18 mouse cellular contexts compared by ENCODE assay signal in genomic region chr19:59057366-59057765, GRCm38 (mm10).
"Had no signal": no experiment of that assay in that cellular context is flagged by ENCODE, and none has a peak within 500 bp of the region (broad histone marks: within the 10 kb centered on the region; RNA-seq: fewer than 3 reads in every experiment).

No protein-coding gene starts in this region.

- H3K4me2 ChIP-seq: liver, embryonic 15.5 days; lung, embryonic 15.5 days; midbrain, embryonic 12.5 days; midbrain, embryonic 15.5 days; neural tube, embryonic 12.5 days; stomach, embryonic 15.5 days had no signal

- DNase-seq: liver, postnatal 0 days; lung, adult 2 months; lung, postnatal 14 days; lung, postnatal 36 days; right cerebral cortex, postnatal 14 days; thymus, adult 2 months; thymus, postnatal 25 days; thymus, postnatal 4 days had no signal

- H3K4me1 ChIP-seq: liver, embryonic 15.5 days; lung, embryonic 15.5 days; megakaryocyte, embryonic 14.5 days; midbrain, embryonic 15.5 days; neural tube, embryonic 12.5 days; stomach, embryonic 15.5 days had no signal

- H3K27me3 ChIP-seq: liver, embryonic 15.5 days; lung, embryonic 15.5 days; midbrain, embryonic 12.5 days; midbrain, embryonic 15.5 days; neural tube, embryonic 12.5 days; stomach, embryonic 15.5 days had no signal

- H3K27ac ChIP-seq: liver, embryonic 15.5 days; lung, embryonic 15.5 days; macrophage; midbrain, embryonic 12.5 days; midbrain, embryonic 15.5 days; neural tube, embryonic 12.5 days; stomach, embryonic 15.5 days; stomach, postnatal 0 days had no signal

- H3K4me3 ChIP-seq: liver, embryonic 15.5 days; lung, embryonic 15.5 days; megakaryocyte, embryonic 14.5 days; midbrain, embryonic 12.5 days; midbrain, embryonic 15.5 days; neural tube, embryonic 12.5 days; stomach, embryonic 15.5 days had no signal

- H3K9me3 ChIP-seq: liver, embryonic 15.5 days; lung, embryonic 15.5 days; megakaryocyte, embryonic 14.5 days; midbrain, embryonic 12.5 days; midbrain, embryonic 15.5 days; neural tube, embryonic 12.5 days; stomach, embryonic 15.5 days had no signal

- ATAC-seq: liver, postnatal 0 days; lung, postnatal 0 days; midbrain, embryonic 15.5 days had no signal

- H3K36me3 ChIP-seq: liver, embryonic 15.5 days; lung, embryonic 15.5 days; midbrain, embryonic 12.5 days; midbrain, embryonic 15.5 days; neural tube, embryonic 12.5 days; stomach, embryonic 15.5 days had no signal

- H3K9ac ChIP-seq: liver, embryonic 15.5 days; liver, postnatal 0 days; lung, embryonic 15.5 days; midbrain, embryonic 12.5 days; midbrain, embryonic 15.5 days; neural tube, embryonic 12.5 days; stomach, embryonic 15.5 days had no signal
